Mouse (Mus musculus) MEL (cell line): Measurements from ENCODE around the gene Cpsf4l. TPM values are rescaled to one million over a fixed set of nuclear protein-coding genes. Genes with fewer than 3 reads are reported as not detected.

Source experiments
- DNase-seq: peaks from one replicate; pipeline ENCODE4 v3.0.0; 2011; ENCODE audit warnings: low read depth, low spot score
- H3K27ac ChIP-seq: 2 replicates; pipeline ENCODE4 v1.5.1; 2012; ENCODE audit warnings: low read depth, mild to moderate bottlenecking, control low read depth, low read length, moderate library complexity; ENCODE audit not compliant: control insufficient read depth
- H3K27me3 ChIP-seq, 2 experiments: fragments of 150-350 bp in 1 of 2; sonication (generic) in 1 of 2; 2 replicates each; pipeline ENCODE4 v1.6.1; 2012; ENCODE audit warnings: low read length in 2 of 2, mild to moderate bottlenecking in 2 of 2, improper control_type of control experiment in 1 of 2, moderate library complexity in 1 of 2; ENCODE audit not compliant: insufficient read depth in 2 of 2, control insufficient read depth in 1 of 2
- H3K36me3 ChIP-seq, 2 experiments: 2 replicates each; pipeline ENCODE4 v1.6.1; 2012 to 2014; ENCODE audit warnings: low read length in 2 of 2, improper control_type of control experiment in 1 of 2, inconsistent platforms in 1 of 2, mild to moderate bottlenecking in 1 of 2; ENCODE audit not compliant: insufficient read depth in 2 of 2, control insufficient read depth in 1 of 2
- H3K4me1 ChIP-seq, 2 experiments: fragments of 150-350 bp in 1 of 2; sonication (generic) in 1 of 2; 2 replicates each; pipeline ENCODE4 v1.6.1; 2012; ENCODE audit warnings: low read length in 2 of 2, improper control_type of control experiment in 1 of 2, mild to moderate bottlenecking in 1 of 2; ENCODE audit not compliant: insufficient read depth in 2 of 2, control insufficient read depth in 1 of 2
- H3K4me3 ChIP-seq, 2 experiments: fragments of 150-350 bp in 1 of 2; sonication (generic) in 1 of 2; 2 replicates each; pipeline ENCODE4 v1.5.1; 2012; ENCODE audit warnings: low read depth in 2 of 2, low read length in 2 of 2, mild to moderate bottlenecking in 2 of 2, moderate library complexity in 2 of 2, control low read depth in 1 of 2, improper control_type of control experiment in 1 of 2; ENCODE audit not compliant: control insufficient read depth in 1 of 2, insufficient read depth in 1 of 2
- H3K79me2 ChIP-seq: 2 replicates; pipeline ENCODE4 v1.6.1; 2012; ENCODE audit warnings: mild to moderate bottlenecking, low read length, moderate library complexity; ENCODE audit not compliant: control insufficient read depth, poor library complexity, insufficient read depth
- H3K9ac ChIP-seq: 2 replicates; pipeline ENCODE4 v1.6.1; 2012; ENCODE audit warnings: low read depth, mild to moderate bottlenecking, control low read depth, low read length, moderate library complexity; ENCODE audit not compliant: control insufficient read depth, poor library complexity, severe bottlenecking
- H3K9me3 ChIP-seq: fragments of 150-350 bp; sonication (generic); replicated peaks from 2 replicates; pipeline ENCODE4 v1.6.1; 2012; ENCODE audit warnings: mild to moderate bottlenecking, low read length, improper control_type of control experiment, moderate library complexity; ENCODE audit not compliant: insufficient read depth
- BHLHE40 ChIP-seq: IDR thresholded peaks from 2 replicates; pipeline ENCODE4 v1.6.1; 2012; ENCODE audit warnings: low read depth, mild to moderate bottlenecking, inconsistent platforms, low read length, improper control_type of control experiment, borderline replicate concordance
- ELF1 ChIP-seq: IDR thresholded peaks from 2 replicates; pipeline ENCODE4 v1.6.1; 2014; ENCODE audit warnings: low read depth, mild to moderate bottlenecking, inconsistent platforms, low read length, improper control_type of control experiment, moderate library complexity
- EP300 ChIP-seq, 2 experiments: IDR thresholded peaks; 2 replicates each; pipeline ENCODE4 v1.6.1; 2011; ENCODE audit warnings: improper control_type of control experiment in 2 of 2, low read length in 2 of 2, low read depth in 1 of 2, mild to moderate bottlenecking in 1 of 2
- HCFC1 ChIP-seq: IDR thresholded peaks from 2 replicates; pipeline ENCODE4 v1.6.1; 2012; ENCODE audit warnings: low read depth, mild to moderate bottlenecking, inconsistent platforms, low read length, improper control_type of control experiment, moderate library complexity
- KAT2A ChIP-seq: conservative IDR thresholded peaks from 2 replicates; pipeline ENCODE4 v1.6.1; 2012; ENCODE audit warnings: low read depth, low read length, improper control_type of control experiment, inconsistent platforms
- MAFK ChIP-seq: IDR thresholded peaks from 2 replicates; pipeline ENCODE4 v1.6.1; 2011; ENCODE audit warnings: low read depth, mild to moderate bottlenecking, low read length, improper control_type of control experiment, borderline replicate concordance
- MAX ChIP-seq: IDR thresholded peaks from 2 replicates; pipeline ENCODE4 v1.6.1; 2011; ENCODE audit warnings: low read length, improper control_type of control experiment
- MAZ ChIP-seq: IDR thresholded peaks from 2 replicates; pipeline ENCODE4 v1.6.1; 2012; ENCODE audit warnings: low read depth, mild to moderate bottlenecking, inconsistent platforms, low read length, improper control_type of control experiment
- MXI1 ChIP-seq: IDR thresholded peaks from 2 replicates; pipeline ENCODE4 v1.6.1; 2011; ENCODE audit warnings: mild to moderate bottlenecking, low read depth, low read length, improper control_type of control experiment
- MYB ChIP-seq: IDR thresholded peaks from 2 replicates; pipeline ENCODE4 v1.6.1; 2011; ENCODE audit warnings: mild to moderate bottlenecking, low read depth, low read length, improper control_type of control experiment
- MYC ChIP-seq: IDR thresholded peaks from 2 replicates; pipeline ENCODE4 v1.6.1; 2011; ENCODE audit warnings: low read depth, mild to moderate bottlenecking, low read length, improper control_type of control experiment, moderate library complexity
- NELFE ChIP-seq: IDR thresholded peaks from 2 replicates; pipeline ENCODE4 v1.6.1; 2011; ENCODE audit warnings: low read depth, low read length, improper control_type of control experiment
- NRF1 ChIP-seq: IDR thresholded peaks from 2 replicates; pipeline ENCODE4 v1.6.1; 2014; ENCODE audit warnings: low read depth, mild to moderate bottlenecking, inconsistent platforms, low read length, improper control_type of control experiment, moderate library complexity; ENCODE audit not compliant: poor library complexity, insufficient read depth, severe bottlenecking
- POLR2AphosphoS5 ChIP-seq: IDR thresholded peaks from 2 replicates; pipeline ENCODE4 v1.6.1; 2012; ENCODE audit warnings: low read depth, borderline replicate concordance, mild to moderate bottlenecking, inconsistent platforms, low read length, moderate library complexity, mixed read lengths
- RAD21 ChIP-seq: IDR thresholded peaks from 2 replicates; pipeline ENCODE4 v1.6.1; 2011; ENCODE audit warnings: mild to moderate bottlenecking, low read depth, low read length, improper control_type of control experiment
- RCOR1 ChIP-seq: IDR thresholded peaks from 2 replicates; pipeline ENCODE4 v1.6.1; 2012; ENCODE audit warnings: low read depth, mild to moderate bottlenecking, inconsistent platforms, low read length, improper control_type of control experiment
- SIN3A ChIP-seq: IDR thresholded peaks from 2 replicates; pipeline ENCODE4 v1.6.1; 2012; ENCODE audit warnings: low read length, improper control_type of control experiment, inconsistent platforms
- TCF12 ChIP-seq: IDR thresholded peaks from 2 replicates; pipeline ENCODE4 v1.6.1; 2014; ENCODE audit warnings: low read depth, mild to moderate bottlenecking, inconsistent platforms, low read length, improper control_type of control experiment, moderate library complexity
- USF2 ChIP-seq, 2 experiments: IDR thresholded peaks; 2 replicates each; pipeline ENCODE4 v1.6.1; 2011 to 2012; ENCODE audit warnings: improper control_type of control experiment in 2 of 2, low read length in 2 of 2, borderline replicate concordance in 1 of 2, inconsistent platforms in 1 of 2, low read depth in 1 of 2, mild to moderate bottlenecking in 1 of 2; ENCODE audit not compliant: insufficient read depth in 1 of 2
- ZC3H11A ChIP-seq: IDR thresholded peaks from 2 replicates; pipeline ENCODE4 v1.6.1; 2012; ENCODE audit warnings: low read depth, mild to moderate bottlenecking, inconsistent platforms, low read length, improper control_type of control experiment
- ZKSCAN1 ChIP-seq: IDR thresholded peaks from 2 replicates; pipeline ENCODE4 v1.6.1; 2012; ENCODE audit warnings: low read depth, mild to moderate bottlenecking, inconsistent platforms, low read length, improper control_type of control experiment, moderate library complexity
- ZMIZ1 ChIP-seq: IDR thresholded peaks from 2 replicates; pipeline ENCODE4 v1.6.1; 2012; ENCODE audit warnings: low read depth, mild to moderate bottlenecking, inconsistent platforms, low read length, improper control_type of control experiment, moderate library complexity
- ZNF384 ChIP-seq: IDR thresholded peaks from 2 replicates; pipeline ENCODE4 v1.6.1; 2012; ENCODE audit warnings: low read depth, mild to moderate bottlenecking, inconsistent platforms, low read length, improper control_type of control experiment
- polyA plus RNA-seq, 2 experiments: library from polyadenylated mRNA; stranded (reverse) in 1 of 2; unstranded in 1 of 2; fragments of >175 nt in 1 of 2; fragments of >200 nt in 1 of 2; gene quantifications; 2 replicates each; pipeline versions ENCODE4 v1.2.1 to v1.2.4; 2012; ENCODE audit warnings: low replicate concordance in 2 of 2, low read depth in 1 of 2; ENCODE audit not compliant: insufficient read length in 2 of 2, insufficient read depth in 1 of 2, missing spikeins in 1 of 2
- total RNA-seq: library from RNA; depleted of rRNA; stranded (reverse); fragments of 300-350 nt; gene quantifications from 2 replicates; pipeline ENCODE4 v1.2.3, GENCODE M21; 2012

Cpsf4l gene
- total and polyA plus RNA-seq, 3 experiments: 0.70 TPM; not detected in 2

- Histone ChIP-seq H3K4me3 (no peak overlapping the region), H3K4me1 (no peaks in the 10 kb centered on the region), H3K79me2 (peaks cover 34% of the 10 kb centered on the region), H3K27ac (no peak overlapping the region), H3K27me3 (no peaks in the 10 kb centered on the region), H3K36me3 (peaks cover 3 to 51% of the 10 kb centered on the region in 2 experiments; a peak in 3 of 4 replicates), H3K9me3 (no peaks in the 10 kb centered on the region), H3K9ac (no peak overlapping the region)
- DNase-seq: no peak
- TF ChIP-seq ZKSCAN1 (no peak), NRF1 (no peak), RAD21 (no peak), NELFE (no peak), HCFC1 (no peak), MXI1 (no peak), MYB (no peak), MAZ (no peak), POLR2AphosphoS5 (no peak), ZNF384 (no peak)
Observed at GRCm38 (mm10) chr11:113674595-113674994, 35.2 kb downstream of the Cpsf4l start.

GRCm38 (mm10) chr11:113673614-113674013, 36.2 kb downstream of the Cpsf4l start:
- Histone ChIP-seq H3K36me3 (peaks cover 3 to 56% of the 10 kb centered on the region in 2 experiments; a peak in 3 of 4 replicates), H3K4me1 (no peaks in the 10 kb centered on the region), H3K27me3 (no peaks in the 10 kb centered on the region), H3K9ac (no peak overlapping the region), H3K9me3 (no peaks in the 10 kb centered on the region), H3K4me3 (no peak overlapping the region)
- TF ChIP-seq POLR2AphosphoS5: no peak
- TF ChIP-seq, all 39 proteins: peak for 0
- H3K27ac ChIP-seq: no peak overlapping the region
- DNase-seq: no peak
- H3K79me2 ChIP-seq: peaks cover 30% of the 10 kb centered on the region

- TF ChIP-seq MAFK (no peak), RCOR1 (no peak), BHLHE40 (no peak), KAT2A (no peak), MYC (no peak), ZMIZ1 (no peak), MAX (no peak), MYB (no peak), ELF1 (no peak), USF2 (IDR thresholded peaks at IDR 0.05; ENCODE audit: borderline replicate concordance in 1 of 2, insufficient read depth in 1 of 2, low read depth in 1 of 2, low read length in 2 of 2) (no peak), EP300 (IDR thresholded peaks at IDR 0.05; ENCODE audit: low read depth in 1 of 2, low read length in 2 of 2) (no peak), SIN3A (no peak), ZC3H11A (no peak), MAZ (no peak), RAD21 (no peak), TCF12 (no peak)
- no peaks in the 10 kb centered on the region for H3K27me3 ChIP-seq
- no peaks in the 10 kb centered on the region for H3K9me3 ChIP-seq
- H3K9ac ChIP-seq: no peak overlapping the region
- H3K4me3 ChIP-seq: no peak overlapping the region
- H3K4me1 ChIP-seq: no peaks in the 10 kb centered on the region; a peak in 1 of 4 replicates
- H3K27ac ChIP-seq: no peak overlapping the region
- H3K36me3 ChIP-seq: peaks cover 9 to 51% of the 10 kb centered on the region in 2 experiments
- H3K79me2 ChIP-seq: peaks cover 13% of the 10 kb centered on the region
- no peak for DNase-seq
Observed at GRCm38 (mm10) chr11:113669711-113670110, 40.1 kb downstream of the Cpsf4l start.
